Mouse (Mus musculus): ENCODE measurements around the gene Cdh8.

The Cdh8 gene

DNA sequence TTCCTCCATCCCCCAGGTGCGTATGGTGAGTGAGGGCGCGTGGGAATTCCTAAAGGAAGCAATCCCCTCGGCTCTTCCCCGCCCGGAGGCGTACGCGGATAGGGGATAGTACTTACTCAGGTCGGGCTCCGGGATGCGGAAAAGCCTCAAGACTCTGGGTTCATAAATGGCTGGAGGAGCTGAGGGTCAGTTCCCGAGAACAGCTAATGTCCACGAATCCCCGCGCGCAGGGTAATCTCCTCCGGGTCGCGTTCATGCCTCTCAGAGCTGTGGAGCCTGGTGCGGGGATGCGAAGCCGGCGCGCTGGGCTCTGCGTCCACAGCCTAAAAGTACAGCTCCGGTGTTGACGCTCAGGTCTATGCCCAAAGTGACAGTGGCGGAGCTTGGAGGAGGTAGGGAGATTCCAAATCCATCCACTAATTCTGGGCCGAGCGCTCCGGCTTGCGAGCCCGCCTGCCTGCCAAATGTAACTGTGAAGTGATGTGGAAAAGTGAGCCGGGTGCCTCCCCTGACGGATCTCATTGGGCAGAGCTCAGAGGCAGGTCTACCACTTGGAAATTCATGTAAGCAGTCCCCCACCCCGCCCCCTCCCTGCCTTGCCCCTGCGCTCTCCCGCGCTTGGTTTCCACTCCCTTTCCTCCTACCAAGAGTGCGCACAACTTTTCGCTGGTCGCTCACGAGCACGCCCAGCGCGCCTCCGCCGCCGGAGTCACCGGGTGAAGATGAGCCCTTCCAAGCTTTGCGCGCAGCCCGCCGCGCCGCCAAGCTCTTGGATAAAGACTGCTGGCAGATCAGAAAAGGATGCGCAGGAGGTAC lies at the start of gene Cdh8:
TSS of gene Cdh8 (minus strand) at position 506 of the 816 bp plus-strand sequence.
- no peak for DNase-seq

DNA sequence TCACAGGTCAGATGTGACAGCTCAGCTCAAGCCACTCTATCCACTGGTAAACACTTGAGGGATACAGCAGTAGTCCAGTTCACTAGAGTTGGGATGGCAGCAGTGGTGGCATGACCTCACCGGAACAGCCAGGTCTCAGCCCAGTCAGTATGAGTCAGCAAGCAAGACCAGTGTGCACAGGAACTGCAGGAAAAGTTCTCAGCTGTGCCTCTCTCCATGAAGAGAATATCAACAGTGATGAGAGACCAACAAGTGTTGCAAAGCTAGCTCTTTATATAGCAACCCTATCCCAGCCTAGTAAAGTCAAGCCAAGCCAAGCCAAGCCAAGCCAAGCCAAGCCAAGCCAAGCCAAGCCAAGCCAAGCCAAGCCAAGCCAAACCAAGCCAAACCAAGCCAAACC lies 30.2 kb upstream of the Cdh8 start:
- no peak for DNase-seq

DNA sequence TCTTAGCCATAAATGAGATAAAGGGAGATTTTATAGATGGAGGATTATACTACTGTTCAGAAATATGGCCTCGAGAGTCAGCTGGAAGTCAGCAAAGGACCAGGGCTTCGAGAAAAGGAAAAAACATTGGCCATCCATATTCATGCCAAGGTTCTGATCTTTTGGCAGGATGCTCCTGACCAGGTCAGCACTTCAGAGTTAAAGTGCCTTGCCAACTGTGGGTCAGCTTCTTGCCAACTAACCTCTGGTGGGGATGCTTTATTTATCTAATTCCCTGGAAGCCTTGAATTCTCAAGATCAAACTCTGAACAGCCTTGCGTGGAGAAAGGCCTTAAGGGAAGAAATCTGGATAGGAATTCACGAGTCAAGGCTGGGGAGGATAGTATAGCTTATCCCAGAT lies 9.6 kb upstream of the Cdh8 start:
- DNase-seq: no peak

DNA sequence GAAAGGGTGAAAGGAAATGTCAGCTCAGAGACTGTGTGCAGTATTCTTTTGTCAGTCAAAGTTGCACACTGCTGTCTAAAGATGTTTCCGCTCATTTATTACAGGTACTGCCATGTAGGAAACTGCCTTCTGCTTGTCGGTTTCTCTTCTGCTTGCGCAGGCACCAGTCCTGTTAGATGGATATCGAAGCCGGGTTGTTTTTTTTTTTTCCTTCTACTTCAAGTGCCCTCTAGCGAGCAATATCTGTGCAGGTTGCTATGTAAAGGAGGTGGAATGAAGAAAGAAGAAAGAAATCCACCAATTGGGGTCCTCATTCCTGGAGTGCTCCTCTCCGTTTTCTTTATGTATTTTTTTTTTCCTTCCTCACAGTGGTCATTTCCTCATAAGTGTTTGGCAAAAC lies 5.2 kb upstream of the Cdh8 start:
- DNase-seq: no peak

DNA sequence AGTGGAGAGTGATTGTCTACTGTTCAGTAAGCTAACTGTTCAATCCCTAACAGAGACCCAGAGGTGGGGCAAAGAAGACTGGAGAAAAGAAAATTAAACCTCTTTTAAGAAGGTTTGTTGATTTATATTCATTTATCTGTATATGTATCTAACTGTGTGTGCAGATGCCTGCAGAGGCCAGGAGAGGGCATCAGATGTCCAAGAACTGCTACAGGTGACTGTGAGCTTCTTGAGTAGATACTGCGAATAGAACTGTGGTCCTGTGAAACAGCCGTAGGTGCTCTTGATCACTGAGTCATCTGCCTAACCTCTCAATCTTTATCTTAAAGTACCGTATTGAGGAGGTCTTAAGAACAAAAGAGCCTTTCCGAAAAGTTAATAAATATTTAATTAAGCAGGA lies 3.5 kb upstream of the Cdh8 start:
- no peak for DNase-seq

DNA sequence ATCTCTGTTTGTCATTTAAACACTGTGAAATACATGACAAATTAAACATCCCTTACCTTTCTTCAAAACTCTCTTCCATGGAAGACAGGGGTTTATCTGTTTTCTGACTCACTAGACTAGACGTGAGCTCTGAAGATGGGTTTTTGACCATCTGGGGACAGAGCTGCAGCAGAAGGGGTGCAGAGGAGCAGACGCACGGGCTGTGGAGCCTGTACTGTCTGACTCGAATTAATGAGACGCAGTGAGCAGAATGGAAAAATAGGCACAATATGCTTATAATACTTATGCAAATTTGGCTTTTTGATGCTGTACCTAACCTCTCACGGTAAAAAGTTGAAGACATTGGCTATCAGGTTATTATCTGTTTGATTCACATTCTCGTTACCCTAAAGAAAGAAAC lies 1.2 kb upstream of the Cdh8 start:
- DNase-seq: no peak

DNA sequence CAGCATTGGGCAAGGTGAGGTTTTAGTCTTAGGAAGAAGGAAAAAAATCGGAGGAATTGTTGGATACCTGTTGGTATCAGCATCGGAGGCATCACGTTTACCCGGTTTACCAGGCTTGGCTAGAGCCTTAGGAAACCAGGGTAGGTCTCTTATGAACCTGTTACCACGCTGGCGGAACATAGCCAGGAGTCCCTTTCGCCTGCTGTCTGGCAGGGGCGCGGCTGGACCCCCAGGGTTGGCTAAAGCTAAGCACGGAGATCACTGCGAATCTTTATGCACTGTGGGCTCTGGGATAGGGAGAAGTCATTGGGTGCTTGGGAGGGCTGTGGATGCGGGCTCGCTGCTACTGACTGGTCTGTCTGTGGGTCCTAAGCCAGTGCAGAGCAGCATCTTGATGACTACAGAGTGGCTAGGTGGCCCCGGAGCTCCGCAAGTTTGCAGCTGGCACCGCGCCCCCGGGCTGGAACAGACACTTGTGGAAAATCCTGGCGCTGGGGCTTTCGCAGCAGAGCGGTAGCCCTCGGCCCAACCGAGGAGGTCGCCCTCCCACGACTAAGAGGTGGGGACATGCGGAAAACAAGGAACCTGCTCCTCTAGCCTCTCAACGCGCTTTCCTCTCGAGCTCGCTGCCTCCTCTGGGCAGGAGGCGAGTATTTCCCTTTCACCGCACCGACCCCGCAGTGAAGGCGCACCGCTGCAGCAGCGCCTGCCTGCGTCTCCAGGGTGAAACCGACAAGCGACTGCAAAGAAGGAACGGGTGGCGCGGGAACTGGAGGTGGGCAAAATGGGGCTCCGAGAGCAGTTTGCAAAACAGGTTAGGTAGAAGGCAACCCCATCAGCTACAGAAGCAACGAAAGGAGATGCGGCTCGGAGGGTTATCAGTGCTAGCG lies 950 bp downstream of the Cdh8 start:
- no peak for DNase-seq

DNA sequence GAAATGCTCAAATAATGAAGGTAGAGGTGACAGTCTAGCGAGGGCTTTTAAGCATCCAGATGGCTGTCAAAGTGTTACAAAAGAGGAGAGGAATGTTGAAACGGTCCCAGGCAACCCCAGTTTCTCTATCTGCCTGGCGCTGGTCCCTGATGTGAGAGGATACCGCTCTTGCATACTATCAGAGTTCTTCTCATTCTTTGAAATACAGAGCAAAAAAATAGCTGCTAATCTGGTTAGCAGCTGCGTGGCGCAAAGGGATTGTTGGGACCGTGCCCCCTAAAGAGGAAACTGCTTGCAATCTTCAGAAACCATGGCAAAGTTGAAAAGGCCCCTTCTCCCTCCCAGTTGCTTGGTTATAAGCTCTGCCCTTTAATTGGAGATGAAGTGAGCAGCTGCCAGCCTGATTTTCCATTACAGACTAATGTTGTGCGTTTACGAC lies 1.8 kb downstream of the Cdh8 start:
- no peak for DNase-seq

DNA sequence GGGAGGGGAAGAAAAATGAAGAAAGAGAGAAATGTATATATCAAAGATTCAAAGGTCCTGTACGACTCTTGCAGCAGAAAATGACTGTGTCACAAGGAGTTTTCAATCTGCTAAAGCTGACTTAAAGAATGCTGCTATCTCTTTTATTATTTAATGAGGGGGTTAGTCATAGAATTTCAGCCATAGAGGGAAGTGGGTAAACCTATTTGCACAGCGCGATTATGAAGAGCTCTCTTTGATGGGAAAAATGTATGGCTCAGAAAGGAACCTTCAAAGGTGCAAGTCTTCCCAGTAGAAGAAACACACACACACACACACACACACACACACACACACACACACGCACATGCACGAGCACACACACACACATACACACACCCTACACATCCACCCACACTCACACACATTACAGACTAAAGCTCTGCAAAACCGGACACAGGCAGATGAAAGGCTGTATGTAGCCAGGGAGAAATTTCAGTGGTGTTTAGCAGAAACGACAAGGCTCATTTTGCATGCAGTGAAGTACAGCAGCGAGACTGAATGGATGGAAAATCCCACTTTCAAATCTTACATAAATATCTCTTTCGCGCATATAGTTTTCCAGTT lies 2.3 kb downstream of the Cdh8 start:
- DNase-seq: no peak

DNA sequence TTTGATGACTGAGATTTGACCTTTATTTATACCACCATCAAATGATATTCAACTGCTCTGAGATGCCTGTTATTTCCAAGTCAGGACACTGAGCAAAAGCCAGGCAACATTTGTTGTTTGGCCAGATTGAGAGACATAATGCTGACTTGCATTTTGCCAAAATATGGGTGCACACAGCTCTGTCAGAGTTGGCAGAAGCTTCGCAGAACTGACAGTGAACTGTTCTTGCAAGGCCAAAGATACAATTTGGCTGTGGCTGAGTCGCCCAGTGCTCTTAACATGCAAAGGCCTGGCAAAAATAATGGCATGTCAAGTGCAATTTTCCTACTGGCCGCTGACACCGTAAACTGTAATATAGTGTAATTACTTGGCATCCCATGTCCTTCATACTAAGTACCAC lies 22.4 kb downstream of the Cdh8 start:
- DNase-seq: no peak

DNA sequence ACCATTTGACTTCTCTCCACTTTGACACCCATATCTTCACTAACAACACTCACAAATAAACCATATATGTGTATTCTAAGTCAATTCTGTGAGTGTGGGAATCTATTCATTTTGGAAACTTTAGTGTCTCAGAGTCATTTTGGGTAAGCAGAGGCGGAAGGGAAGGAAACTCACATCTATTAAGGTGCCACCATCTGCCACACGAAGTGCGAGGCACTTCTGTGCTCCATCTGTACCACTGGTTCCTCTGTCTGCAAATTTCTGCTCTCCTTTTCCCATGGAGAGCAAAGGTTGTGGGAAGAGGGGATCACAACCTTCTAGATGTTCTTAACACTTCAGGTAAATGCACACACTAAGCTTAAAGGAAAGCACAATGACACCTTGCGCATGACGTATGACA lies 46.2 kb downstream of the Cdh8 start:
- no peak for DNase-seq

DNA sequence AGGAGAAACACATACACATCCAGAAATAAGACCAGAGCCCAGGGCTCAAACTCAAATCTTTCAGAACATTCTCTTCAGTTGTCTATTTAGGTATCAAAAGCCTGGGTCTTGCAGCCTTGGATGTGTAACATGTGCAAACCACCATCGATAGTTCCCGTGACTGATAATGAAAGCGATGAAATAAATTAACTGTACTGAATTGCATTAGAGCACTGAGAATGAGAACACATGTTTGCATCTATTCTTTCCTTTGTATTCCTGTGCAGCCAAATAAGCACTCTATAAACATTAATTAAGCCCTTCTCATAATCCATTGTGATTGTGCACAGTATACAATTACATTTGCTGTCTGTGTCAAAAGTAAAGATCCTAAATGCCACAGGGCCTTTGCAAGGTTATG lies 47.1 kb downstream of the Cdh8 start:
- DNase-seq: no peak

DNA sequence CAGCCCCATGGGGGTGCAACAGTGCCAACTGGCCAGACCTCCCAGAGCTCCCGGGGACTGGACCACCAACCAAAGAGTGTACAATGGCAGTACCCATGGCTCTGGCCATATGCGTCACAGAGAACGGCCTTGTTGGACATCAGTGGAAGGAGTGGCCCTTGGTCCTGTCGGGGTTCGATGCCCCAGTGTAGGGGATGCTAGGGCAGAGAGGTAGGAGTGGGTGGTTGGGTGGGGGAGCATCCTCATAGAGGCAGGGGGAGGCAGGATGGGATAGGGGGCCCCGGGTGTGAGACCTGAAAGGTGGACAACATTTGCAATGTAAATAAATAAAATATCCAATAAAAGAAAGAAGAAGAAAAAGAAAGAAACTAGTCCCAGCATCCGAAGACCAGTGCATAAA lies 47.8 kb downstream of the Cdh8 start:
- DNase-seq: no peak

DNA sequence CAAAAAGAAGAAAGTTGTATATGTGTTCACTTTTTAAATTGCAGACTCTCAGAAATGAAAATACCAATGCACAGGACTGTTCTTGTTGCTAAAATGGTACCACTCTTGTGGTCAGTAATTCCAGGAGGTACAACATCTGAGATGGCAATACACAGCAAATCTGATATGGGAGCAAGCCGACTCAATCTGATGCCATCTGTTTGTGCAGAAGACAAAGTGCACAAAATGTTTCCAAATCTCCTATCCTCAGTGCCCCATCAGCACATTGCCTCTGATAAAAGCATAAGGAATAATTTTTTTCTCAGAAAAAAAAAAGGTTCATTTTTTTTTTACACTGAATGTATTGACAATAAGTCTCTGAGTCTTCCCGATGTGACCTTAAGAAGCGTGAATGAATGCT lies 62.3 kb downstream of the Cdh8 start:
- DNase-seq: no peak

DNA sequence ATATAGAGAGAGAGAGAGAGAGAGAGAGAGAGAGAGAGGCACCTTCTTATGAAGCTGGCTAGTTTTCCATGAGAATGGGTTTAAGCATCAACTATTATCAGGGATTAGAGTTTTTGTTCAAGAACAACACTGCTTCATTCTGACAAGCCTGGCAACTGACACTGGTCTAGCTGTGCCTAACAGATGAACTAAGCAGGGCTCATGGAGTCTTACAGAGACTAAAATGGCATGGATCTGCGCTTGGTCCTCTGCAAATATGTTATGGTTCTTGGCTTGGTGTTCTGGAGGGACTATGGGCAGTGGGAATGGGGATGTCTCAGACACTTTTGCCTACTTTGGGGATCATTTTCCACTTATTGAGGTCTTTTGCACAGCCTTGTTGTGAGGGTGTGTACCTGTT lies 63.0 kb downstream of the Cdh8 start:
- DNase-seq: no peak

DNA sequence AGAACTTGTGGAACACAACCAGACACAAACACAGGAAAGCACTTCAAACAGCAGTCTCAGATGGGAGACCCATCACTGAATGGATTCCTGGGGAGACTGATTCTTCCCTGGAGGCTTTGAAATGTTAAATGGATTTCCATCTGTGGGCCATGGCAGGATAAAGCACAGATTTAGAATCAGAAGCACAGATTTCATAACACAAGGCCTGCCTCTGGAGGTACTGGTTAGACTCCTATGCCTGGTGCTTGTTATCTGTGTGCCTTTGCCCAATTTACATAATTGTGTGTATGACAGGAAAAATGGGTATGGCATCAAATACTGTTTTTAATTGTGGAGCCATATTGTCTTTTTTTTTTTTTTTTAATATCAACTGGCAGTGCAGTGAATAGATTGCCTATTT lies 66.8 kb downstream of the Cdh8 start:
- DNase-seq: no peak

DNA sequence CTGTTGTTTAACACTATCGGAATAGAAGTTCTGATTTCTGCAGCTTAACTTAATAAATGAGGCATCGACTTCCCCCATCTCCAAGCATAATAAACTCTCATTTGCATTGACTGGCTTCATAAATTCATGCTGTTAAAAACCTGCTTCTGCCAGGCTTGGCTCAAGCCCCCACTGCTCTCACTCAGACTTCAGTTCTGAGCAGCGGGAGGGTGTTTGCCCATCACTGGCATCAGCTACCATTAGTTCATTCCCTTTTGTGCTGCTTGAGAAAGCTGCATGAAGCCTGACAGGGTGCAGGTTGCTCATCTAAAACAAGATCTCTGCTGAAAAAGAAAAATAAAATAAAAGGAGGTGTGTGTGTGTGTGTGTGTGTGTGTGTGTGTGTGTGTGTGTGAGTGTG lies 67.7 kb downstream of the Cdh8 start:
- no peak for DNase-seq

DNA sequence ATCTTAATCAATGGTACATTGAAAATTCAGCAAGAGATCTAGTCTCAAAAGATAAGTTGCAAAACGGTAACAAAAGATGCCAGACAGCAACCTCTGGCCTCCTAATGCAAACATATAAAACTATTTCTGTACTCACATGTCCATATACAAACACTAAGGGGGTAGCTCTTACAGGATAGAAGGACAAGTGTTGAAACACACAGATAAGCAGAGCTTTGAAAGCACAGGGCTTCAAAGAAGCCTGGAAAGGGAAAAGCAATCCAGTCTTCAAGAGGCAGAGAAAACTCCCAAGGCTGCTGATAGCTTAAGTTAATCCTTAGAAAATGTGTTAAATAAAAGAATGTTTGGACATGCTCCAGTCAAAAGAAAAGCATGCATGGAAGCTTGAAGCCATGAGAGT lies 77.0 kb downstream of the Cdh8 start:
- no peak for DNase-seq

DNA sequence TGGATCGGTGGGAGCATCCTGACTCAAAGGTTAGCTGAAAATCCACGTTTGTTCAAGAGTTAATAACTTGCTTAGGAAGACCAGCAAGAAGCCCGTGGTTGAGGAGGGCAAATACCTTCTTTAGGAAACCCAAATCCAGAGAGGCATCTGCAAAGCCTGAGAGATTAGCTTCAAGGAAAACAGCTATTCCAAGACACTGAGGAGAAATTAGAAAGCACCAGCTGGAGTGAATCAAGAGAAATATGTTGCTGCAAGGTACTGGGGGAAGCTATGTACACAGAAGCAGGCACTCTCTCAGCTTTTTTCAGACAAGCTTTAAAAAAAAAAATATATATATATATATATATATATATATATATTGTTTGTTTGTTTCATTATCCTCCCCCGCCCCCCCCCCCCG lies 88.7 kb downstream of the Cdh8 start:
- no peak for DNase-seq

DNA sequence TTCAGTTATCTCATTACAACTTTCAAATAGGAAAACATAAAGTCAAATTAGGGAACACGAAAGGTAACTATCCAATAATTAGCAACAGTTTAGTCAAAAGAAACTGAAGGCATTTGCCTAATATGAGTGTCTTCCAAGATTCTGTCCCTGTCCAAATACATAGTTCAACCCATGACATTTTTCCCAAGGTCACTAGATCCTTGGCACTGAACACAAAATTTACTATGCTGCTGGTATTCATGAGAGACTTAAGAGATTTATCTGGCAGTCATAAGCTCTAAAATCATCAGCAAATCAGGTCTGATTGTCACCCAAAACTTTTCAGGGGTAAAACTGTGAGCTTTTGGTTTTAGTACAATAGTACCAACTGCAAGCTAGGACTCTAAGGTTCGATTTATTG lies 101.7 kb downstream of the Cdh8 start:
- DNase-seq: no peak

DNA sequence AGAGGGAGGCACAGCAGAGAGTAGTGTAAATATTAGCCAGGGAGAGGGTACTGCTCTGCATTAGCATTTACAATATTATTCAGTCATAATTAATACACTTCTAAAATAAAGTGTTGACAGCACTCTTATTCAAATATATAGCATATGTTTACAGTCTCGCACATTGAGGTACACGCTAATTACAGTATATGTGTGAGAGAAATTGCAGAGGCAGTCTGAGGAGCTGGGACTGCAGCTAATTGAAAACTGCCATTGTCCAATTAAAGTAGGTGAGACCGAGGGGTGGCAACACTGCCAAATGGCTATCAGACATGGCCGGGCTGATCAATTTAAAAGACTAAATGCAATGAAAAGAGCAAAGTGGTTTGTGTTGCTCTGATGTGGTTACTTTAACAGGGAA lies 112.1 kb downstream of the Cdh8 start:
- DNase-seq: no peak

DNA sequence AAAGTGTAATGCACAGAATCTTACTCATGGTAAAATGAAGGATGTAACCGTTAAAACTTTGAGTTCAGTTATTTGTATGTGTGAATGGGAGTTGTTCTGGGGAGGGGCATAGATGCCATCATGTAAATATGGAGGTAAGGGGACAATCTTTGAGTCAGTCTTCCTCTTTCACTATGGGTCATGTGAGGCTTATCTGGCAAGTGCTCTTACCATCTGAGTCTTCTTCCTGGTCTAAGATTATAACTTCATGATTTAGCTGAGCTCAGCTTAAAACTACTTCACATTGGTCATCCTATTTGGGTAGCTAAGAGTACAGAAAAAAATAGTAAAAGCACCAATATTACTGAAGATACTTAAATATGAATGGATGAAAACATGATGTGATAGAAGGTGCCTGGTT lies 126.1 kb downstream of the Cdh8 start:
- no peak for DNase-seq

DNA sequence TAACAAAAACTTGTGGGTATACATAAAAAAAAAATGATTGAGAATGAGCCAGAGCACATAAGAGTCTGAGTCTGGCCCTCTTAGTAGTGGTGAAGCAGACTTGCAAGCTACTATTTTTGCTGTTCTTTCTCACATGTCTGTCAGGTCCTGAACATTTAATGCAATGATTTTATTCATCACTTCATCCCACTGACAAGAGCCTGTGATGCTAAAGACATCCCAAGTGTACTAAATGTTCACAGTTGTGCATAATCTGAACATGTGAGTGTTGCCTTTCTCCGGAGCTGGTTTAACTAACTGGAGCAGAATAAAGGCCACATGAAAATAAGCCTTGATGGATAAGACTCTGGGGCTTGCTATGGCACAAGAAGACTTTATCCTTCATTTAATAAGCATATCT lies 131.2 kb downstream of the Cdh8 start:
- no peak for DNase-seq

DNA sequence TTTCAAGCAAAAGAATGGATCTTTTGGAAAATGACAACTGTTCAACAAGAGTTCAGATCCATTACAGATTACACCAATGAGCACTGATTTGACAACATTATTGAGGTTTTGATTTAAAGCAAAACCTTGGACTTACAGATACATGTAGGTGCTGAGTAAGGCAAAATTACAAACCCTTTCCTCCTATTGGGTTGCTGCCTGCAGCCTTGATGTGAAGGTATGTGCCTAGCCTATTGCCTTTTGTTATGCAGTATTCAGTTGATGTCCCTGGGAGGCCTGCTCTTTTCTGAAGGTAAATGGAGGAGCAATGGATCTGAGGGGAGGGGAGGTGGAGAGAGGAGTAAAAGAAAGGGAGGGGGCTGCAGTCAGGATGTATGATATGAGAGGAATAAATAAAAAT lies 135.9 kb downstream of the Cdh8 start:
- no peak for DNase-seq
